Mouse (Mus musculus) common myeloid progenitor, adult 5-6 weeks (primary cell): ENCODE measurements around the gene Zfp385a. TPM values are rescaled to one million over a fixed set of nuclear protein-coding genes. Genes with fewer than 3 reads are reported as not detected.
A peak's percentile ranks its signal among the peaks of the same experiment; 100 is the strongest.

ENCODE experiments used
- ATAC-seq: replicated peaks from 2 replicates; pipeline ENCODE4 v1.8.0; 2016; ENCODE audit warnings: low read depth, mild to moderate bottlenecking, moderate TSS enrichment, inconsistent platforms; ENCODE audit not compliant: poor library complexity, severe bottlenecking
- total RNA-seq: library from RNA; stranded (forward); fragments of 200-1000, 187-1606 nt; gene quantifications from 2 replicates; pipeline ENCODE4 v1.2.3, GENCODE M21; 2017

The Zfp385a gene
- total RNA-seq, 1 experiment from 2014 or later: 3.9 TPM

GRCm38 (mm10) chr15:103365471-103366375 is 25.8 kb upstream of the Zfp385a start:
- peak; percentile 27 for ATAC-seq

- ATAC-seq: no peak
These were observed 24.9 kb upstream of the Zfp385a start for GRCm38 (mm10) chr15:103364761-103365160.

- ATAC-seq: no peak
These were observed 23.9 kb upstream of the Zfp385a start for GRCm38 (mm10) chr15:103363809-103364208.

GRCm38 (mm10) chr15:103362950-103363349 is 23.1 kb upstream of the Zfp385a start:
- no peak for ATAC-seq

- ATAC-seq: peak; percentile 45
These were observed 22.4 kb upstream of the Zfp385a start for GRCm38 (mm10) chr15:103362333-103362732.

- ATAC-seq: peak; percentile 20
These were observed 21.4 kb upstream of the Zfp385a start for GRCm38 (mm10) chr15:103361269-103361668.

- ATAC-seq: no peak
These were observed 20.1 kb upstream of the Zfp385a start for GRCm38 (mm10) chr15:103359869-103360602.

- ATAC-seq: no peak
These were observed 19.2 kb upstream of the Zfp385a start for GRCm38 (mm10) chr15:103359122-103359510.

- peak; percentile 22; the same call in 1 of the 2 replicates for ATAC-seq
These were observed 18.6 kb upstream of the Zfp385a start for GRCm38 (mm10) chr15:103358278-103359121.

- ATAC-seq: no peak
These were observed 17.9 kb upstream of the Zfp385a start for GRCm38 (mm10) chr15:103357817-103358216.

- ATAC-seq: no peak
These were observed 16.2 kb upstream of the Zfp385a start for GRCm38 (mm10) chr15:103356130-103356529.

GRCm38 (mm10) chr15:103355420-103355819 is 15.5 kb upstream of the Zfp385a start:
- ATAC-seq: no peak

- ATAC-seq: no peak
These were observed 14.8 kb upstream of the Zfp385a start for GRCm38 (mm10) chr15:103354690-103355089.

GRCm38 (mm10) chr15:103353511-103354256 is 13.8 kb upstream of the Zfp385a start:
- no peak for ATAC-seq

- ATAC-seq: peak; percentile 81
These were observed 13.0 kb upstream of the Zfp385a start for GRCm38 (mm10) chr15:103352856-103353255.

- peak; percentile 74 for ATAC-seq
These were observed 7.4 kb upstream of the Zfp385a start for GRCm38 (mm10) chr15:103347275-103347684.

- ATAC-seq: no peak
These were observed 5.9 kb upstream of the Zfp385a start for GRCm38 (mm10) chr15:103345789-103346188.

GRCm38 (mm10) chr15:103343556-103343955 is 3.7 kb upstream of the Zfp385a start:
- no peak for ATAC-seq

- ATAC-seq: no peak
These were observed 3.1 kb upstream of the Zfp385a start for GRCm38 (mm10) chr15:103343008-103343407.
